Mouse (Mus musculus): ENCODE data around the gene Gpr161.

Gpr161 gene

DNA sequence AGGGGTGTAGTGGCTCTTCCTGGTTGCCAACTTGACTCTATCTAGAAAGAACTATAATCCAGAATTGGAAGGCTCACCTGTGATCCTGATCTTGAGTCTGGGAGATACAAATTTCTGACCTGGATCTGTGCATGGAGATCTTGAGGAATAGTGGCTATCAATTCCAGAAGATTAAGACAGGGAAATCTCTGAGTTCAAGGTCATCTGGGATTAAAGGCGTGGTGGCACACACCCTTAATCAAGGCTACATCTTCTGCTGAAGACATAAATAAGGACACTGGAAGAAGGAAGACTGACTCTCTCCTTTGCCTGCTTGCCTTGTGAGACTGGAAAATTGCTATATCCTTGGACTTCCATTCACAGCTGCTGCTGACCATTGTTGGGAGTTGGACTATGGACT is at the start of gene Gpr161:
Gene Gpr161, plus strand, starts transcription at position 301 of the 400 bp plus-strand sequence.
- DNase-seq (ENCODE audit: low spot score in 2 of 2), result no peak

- no peak for DNase-seq (ENCODE audit: low spot score in 2 of 2)
These were observed 49.0 kb upstream of the Gpr161 start for GRCm38 (mm10) chr1:165246587-165246986.

- DNase-seq (ENCODE audit: low spot score in 2 of 2), result no peak
These were observed 48.5 kb upstream of the Gpr161 start for GRCm38 (mm10) chr1:165247085-165247484.

GRCm38 (mm10) chr1:165247788-165248187 is 47.8 kb upstream of the Gpr161 start:
- no peak for DNase-seq (ENCODE audit: low spot score in 2 of 2)

DNA sequence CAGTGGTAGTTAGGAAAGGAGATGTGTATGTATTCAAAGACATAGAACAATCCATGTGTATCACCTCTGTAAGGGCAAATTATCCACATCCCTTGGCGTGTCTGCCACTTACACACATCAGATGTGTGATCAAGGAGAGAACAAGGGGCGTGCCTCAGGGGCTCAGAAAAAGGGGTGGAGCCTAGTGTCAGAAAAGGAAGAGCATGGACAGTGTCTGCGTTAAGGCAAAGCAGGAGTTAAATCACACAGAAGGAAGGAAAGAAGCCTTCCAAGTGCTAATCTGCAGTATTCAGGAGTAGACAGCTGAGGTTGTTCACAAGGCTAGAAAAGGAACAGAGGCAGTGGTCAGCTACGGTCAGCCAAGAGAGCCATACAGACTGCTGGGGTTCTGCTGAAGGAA is 46.7 kb upstream of the Gpr161 start:
- DNase-seq (ENCODE audit: low spot score in 2 of 2), result no peak

- DNase-seq (ENCODE audit: low spot score in 2 of 2), result no peak
These were observed 45.0 kb upstream of the Gpr161 start for GRCm38 (mm10) chr1:165250546-165250945.

- DNase-seq (ENCODE audit: low spot score in 2 of 2), result peak; percentile 27 to 79
These were observed 43.4 kb upstream of the Gpr161 start for GRCm38 (mm10) chr1:165252027-165252671.

DNA sequence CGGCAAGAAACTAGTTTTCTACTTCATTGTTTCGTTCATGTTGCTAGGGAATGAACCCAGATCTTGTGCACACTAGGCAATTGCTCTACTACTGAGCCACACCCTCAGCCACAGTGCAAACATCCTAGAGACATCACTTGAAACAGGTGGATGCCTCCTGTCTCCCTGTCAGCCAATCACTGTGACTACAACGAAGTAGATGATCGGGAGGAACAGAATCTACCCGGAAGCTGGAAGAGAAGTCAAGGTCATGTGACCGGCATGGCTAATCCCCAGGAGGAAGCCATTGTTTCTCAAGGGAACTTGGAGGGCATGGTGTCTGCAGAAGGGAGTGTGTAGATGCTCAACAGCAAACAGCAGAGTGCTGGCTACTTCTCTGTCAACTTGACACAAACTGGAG is 20.6 kb upstream of the Gpr161 start:
- DNase-seq (ENCODE audit: low spot score in 2 of 2), result no peak

DNA sequence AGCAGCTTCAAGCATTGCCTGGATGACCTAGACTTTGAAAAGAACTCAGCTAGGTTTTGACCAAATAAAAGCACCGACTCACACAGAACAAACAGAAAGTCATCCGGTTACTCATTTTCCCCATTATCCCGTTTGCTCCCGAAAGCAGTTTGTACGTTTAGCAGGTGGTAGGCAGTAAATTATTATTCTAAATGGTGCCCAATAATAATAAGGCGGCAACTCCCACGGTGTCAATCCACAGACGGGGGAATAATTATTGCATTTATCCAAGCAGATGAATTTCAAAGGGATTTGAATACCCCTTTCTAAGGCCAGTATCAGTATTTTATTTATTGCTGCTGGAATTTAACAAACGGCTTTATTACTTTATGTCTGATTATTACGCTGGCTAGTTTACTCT is 14.8 kb upstream of the Gpr161 start:
- no peak for DNase-seq (ENCODE audit: low spot score in 2 of 2)

DNA sequence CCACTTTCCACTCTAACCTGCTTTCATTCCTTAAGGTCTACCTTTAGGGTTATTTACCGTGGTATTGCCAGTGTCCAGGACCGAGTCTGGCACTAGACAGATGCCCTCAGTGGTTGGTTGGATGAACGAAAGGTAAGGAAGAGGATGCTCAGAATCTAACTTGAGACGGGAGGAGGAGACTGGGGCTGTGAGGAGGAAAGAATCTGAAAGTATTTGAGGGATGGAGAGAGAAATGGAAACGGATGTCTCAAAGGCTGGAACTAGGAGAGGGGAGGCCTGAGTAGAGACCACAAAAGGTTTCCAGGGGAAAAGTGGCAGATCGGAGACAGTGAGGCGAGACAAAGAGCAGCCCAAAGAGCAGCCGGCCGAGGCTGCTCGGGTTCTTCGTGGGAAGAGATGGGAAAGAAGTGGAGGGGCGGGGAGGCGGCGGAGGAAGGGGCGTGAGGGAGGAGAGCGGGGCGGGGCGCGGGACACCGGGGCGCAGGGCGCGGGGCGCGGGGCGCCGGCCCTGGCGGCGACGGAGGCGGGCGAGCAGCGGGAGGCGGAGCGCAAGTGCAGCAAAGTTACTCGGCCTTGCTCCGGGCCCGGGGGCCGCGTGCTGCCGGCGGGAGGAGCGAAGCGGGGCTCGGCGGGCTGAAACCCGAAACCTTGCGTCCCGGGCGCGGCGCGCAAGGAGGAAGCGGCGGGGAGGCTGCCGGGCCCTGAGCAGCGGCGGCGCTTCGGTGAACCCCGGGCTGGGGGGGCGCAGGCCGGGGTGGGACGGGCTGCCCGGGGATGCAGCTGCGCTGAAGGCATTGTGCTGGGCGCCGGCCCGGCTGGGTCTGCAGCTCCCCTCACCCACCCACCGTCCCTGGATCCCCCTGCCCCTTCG is 14.0 kb upstream of the Gpr161 start:
- peak; percentile 28 to 74 for DNase-seq (ENCODE audit: low spot score in 2 of 2)

DNA sequence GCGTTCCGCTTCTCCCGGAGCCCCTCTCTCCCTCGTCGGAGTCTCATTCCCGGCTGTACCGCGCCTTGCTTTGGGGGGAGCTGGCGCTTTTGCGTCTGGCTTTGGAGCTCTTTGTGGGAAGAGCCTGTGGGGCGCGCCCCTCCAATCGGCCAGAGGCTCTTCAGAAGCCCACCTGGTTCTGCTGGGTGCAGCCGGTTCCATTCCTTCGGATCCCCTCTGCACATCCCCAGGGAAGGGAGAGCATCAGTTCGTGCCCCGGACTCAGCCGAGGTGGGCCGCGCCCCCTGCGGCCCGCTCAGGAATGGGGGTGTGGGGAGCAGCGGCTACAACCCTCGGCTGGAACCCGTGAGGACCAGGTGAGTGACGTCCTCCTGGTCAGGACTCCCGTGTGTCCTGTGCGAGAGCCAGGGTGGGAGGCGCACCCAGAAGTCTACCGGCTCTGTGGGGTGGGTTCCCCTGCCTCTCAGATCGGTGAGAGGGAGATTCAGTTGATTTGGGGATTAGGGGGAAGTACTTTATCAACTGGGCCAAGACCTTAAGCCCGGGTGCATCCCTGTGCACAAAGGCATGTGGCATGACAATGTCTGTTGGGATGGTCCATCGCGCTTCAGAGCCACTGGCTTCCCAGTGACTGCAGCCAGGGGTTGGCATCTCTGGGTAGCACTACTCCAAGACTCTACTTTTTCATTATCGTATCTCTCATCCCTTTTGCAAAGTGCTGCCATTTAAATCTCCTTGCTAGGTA is 13.2 kb upstream of the Gpr161 start:
- no peak for DNase-seq (ENCODE audit: low spot score in 2 of 2)

DNA sequence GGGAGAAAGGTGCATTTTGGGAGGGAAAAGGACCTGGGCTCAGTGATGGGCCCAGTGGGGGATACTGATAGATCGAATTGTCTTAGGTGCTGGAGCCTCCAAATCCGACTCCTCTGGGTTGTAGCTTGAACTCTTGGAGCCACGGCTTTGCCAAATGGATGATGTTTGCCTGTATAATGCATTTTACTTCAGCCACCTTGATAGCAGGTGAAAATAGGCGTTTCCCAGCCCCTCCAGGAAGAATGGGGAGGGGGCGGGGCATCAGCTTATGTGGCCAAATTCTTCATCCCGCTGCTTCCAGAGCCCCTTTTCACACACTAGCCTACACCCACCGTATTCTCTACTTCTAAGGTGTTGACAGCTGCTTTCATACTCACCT is 12.6 kb upstream of the Gpr161 start:
- no peak for DNase-seq (ENCODE audit: low spot score in 2 of 2)

DNA sequence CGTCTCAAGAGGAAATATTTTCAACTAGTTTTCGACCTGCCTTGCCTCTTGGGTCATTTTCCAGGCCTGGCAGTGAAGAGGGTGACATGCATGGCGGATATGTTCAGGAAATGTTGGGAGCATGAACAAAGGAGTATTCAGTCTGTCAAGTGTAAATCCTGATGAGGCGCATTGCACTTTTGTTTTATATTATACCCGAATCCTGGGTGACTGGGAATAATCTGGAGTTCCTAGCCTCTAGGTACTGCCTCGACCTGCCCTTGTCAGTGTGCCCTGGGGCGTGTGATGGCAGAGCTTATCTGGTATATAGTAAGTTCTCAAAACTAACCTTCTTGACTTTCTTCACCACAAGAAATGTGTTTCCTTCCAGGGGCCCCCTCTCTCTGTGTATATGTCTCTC is 11.5 kb upstream of the Gpr161 start:
- DNase-seq (ENCODE audit: low spot score in 2 of 2), result no peak

- DNase-seq (ENCODE audit: low spot score in 2 of 2), result no peak
These were observed 7.4 kb upstream of the Gpr161 start for GRCm38 (mm10) chr1:165288165-165288564.

DNA sequence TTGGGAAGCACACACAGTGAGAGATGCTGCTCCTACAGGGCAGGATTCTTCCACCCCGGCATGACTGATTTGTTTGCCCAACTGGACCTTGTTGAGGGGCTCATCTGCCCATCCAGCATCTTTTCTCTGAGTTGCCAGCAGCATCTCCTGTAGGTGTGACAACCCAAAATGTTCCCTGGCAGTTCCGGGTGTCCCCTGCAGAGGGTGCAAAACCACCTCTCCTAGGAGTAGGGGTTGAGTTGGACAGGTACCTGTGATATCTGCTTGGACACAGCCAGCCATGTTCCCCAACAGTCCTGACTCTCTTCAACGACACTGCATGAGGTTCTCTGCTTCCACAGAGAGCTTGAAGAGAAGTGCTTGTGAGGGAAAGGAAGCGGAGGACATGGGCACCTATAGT is 5.8 kb upstream of the Gpr161 start:
- DNase-seq (ENCODE audit: low spot score in 2 of 2), result peak; percentile 39 to 71

DNA sequence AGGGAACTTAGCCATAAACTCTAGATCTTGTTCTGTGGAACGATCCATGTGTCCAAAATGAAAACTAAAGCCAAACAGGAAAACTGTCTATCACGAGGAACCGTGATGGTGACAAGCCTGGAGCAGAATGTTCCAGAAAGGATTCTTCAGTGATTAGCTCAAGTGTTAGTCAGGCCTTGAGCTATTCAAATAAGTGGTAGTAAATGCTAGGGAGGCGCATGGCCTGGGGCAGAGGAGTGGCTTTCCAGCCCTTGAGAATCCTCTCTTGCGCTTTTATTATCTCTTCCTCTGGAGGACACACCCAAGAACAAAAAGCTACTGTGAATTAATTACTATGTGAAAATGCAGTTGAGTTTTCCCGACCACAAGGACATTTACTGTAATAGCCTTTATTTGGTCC is 4.0 kb upstream of the Gpr161 start:
- no peak for DNase-seq (ENCODE audit: low spot score in 2 of 2)

DNA sequence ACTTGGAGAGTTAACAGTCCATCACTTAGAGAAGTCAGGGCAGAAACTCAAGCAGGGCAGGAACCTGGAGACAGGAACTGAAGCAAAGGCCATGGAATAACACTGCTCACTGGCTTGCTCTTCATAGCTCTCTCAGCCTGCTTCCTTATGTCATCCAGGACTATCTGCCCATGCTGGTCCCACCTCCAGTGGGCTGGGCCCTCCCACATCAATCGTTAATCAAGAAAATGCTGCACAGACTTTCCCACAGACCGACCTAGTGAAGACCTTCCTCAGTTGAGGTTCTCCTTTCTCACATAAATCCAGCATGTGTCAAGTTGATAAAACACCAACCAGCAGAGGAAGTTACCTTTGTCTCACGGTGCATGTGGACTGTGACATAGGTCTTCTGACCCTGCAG is 5.5 kb downstream of the Gpr161 start:
- no peak for DNase-seq (ENCODE audit: low spot score in 2 of 2)

- DNase-seq (ENCODE audit: low spot score in 2 of 2), result no peak
These were observed 6.0 kb downstream of the Gpr161 start for GRCm38 (mm10) chr1:165301567-165301966.

GRCm38 (mm10) chr1:165302455-165303208 is 7.0 kb downstream of the Gpr161 start:
- no peak for DNase-seq (ENCODE audit: low spot score in 2 of 2)

GRCm38 (mm10) chr1:165303209-165303608 is 7.6 kb downstream of the Gpr161 start:
- no peak for DNase-seq (ENCODE audit: low spot score in 2 of 2)

GRCm38 (mm10) chr1:165304341-165304740 is 8.8 kb downstream of the Gpr161 start:
- DNase-seq (ENCODE audit: low spot score in 2 of 2), result no peak

- no peak for DNase-seq (ENCODE audit: low spot score in 2 of 2)
These were observed 12.6 kb downstream of the Gpr161 start for GRCm38 (mm10) chr1:165308180-165308579.
